In genomic region chr14:25489336-25490078, GRCm38 (mm10) we compare ENCODE assay signal across 10 mouse cellular contexts. TPM values are rescaled to one million over a fixed set of nuclear protein-coding genes. Genes with fewer than 3 reads are reported as not detected.
DNase-seq lines count a peak whose midpoint lies in the region; ATAC-seq and TF ChIP-seq lines count a peak whose summit lies in the region.
"Had no signal": no experiment of that assay in that cellular context is flagged by ENCODE, and none has a peak within 500 bp of the region (broad histone marks: within the 10 kb centered on the region; RNA-seq: fewer than 3 reads in every experiment).

No protein-coding gene starts in this region.

- peaks cover 74 to 99% of the 10 kb centered on the region in 2 experiments for H3K4me1 ChIP-seq in CH12.LX (ENCODE audit: control insufficient read depth in 1 of 2, insufficient read depth in 2 of 2)
- H3K4me1 ChIP-seq in liver, embryonic 12.5 days, result peaks cover 100% of the 10 kb centered on the region

- DNase-seq in gastrocnemius, adult 2 months, result peak; percentile 76
- no peak for DNase-seq in gastrocnemius, postnatal 14 days
- DNase-seq in CH12.LX (ENCODE audit: extremely low read depth), result no peak
- peak; percentile 71 to 81 for DNase-seq in cerebellum, postnatal 25 days
- DNase-seq in layer of hippocampus, adult 11-12 months (ENCODE audit: low spot score), result no peak
- DNase-seq in urinary bladder, postnatal 10 days (ENCODE audit: low spot score), result no peak
- no peak for DNase-seq in right cerebral cortex, postnatal 10 days (ENCODE audit: low spot score in 2 of 2)

- no peak for TF ChIP-seq POLR2A in CH12.LX (IDR thresholded peaks at IDR 0.05; ENCODE audit: low read depth, low read length)

- no peak for TF ChIP-seq CTCF in gastrocnemius, adult 2 months (IDR thresholded peaks at IDR 0.05)
- no peak for TF ChIP-seq CTCF in CH12.LX (conservative IDR thresholded peaks at IDR 0.05 in 1 of 2, IDR thresholded peaks at IDR 0.05 in 1 of 2; ENCODE audit: low read depth in 2 of 2, low read length in 2 of 2)

- intact Hi-C loops in gastrocnemius, adult 2 months (cut with DNase I), result no loop called here
- intact Hi-C loops in gastrocnemius, postnatal 14 days (cut with DNase I; ENCODE audit: low total_unique reads), result no loop called here

- peak overlapping the region; percentile 80; the same call in 1 of the 2 replicates for H3K4me2 ChIP-seq in CH12.LX (ENCODE audit: insufficient read depth, low read depth, poor library complexity, severe bottlenecking)
- no peak overlapping the region; the same call in 1 of the 2 replicates for H3K4me2 ChIP-seq in liver, embryonic 12.5 days
- H3K4me2 ChIP-seq: hindbrain, embryonic 15.5 days; neural tube, embryonic 12.5 days had no signal

- peak overlapping the region; percentile 97 for H3K27ac ChIP-seq in gastrocnemius, adult 2 months
- peak overlapping the region; percentile 100; the same call in 1 of the 2 replicates for H3K27ac ChIP-seq in CH12.LX (ENCODE audit: insufficient read depth, low read depth)
- H3K27ac ChIP-seq in liver, embryonic 12.5 days, result peak overlapping the region; percentile 72; the same call in 1 of the 2 replicates
- H3K27ac ChIP-seq: hindbrain, embryonic 15.5 days; neural tube, embryonic 12.5 days had no signal

- ATAC-seq in liver, embryonic 12.5 days, result no peak

- peaks cover 0 to 12% of the 10 kb centered on the region in 2 experiments for H3K36me3 ChIP-seq in CH12.LX (replicated peaks in 1 of 2; ENCODE audit: control insufficient read depth in 1 of 2, insufficient read depth in 1 of 2, low read length in 1 of 2)
- no peaks in the 10 kb centered on the region for H3K36me3 ChIP-seq in liver, embryonic 12.5 days
- H3K36me3 ChIP-seq: hindbrain, embryonic 15.5 days; neural tube, embryonic 12.5 days had no signal

- TF ChIP-seq EP300 in CH12.LX (IDR thresholded peaks at IDR 0.05; ENCODE audit: low read length), result no peak

- H3K9ac ChIP-seq in CH12.LX (ENCODE audit: insufficient read depth, low read depth), result peak overlapping the region; percentile 54; the same call in 1 of the 2 replicates
- H3K9ac ChIP-seq in liver, embryonic 12.5 days, result no peak overlapping the region
- H3K9ac ChIP-seq: hindbrain, embryonic 15.5 days; neural tube, embryonic 12.5 days had no signal

- in situ Hi-C loops in CH12.LX (cut with MboI; ENCODE audit: low pct_ligation_motif_present, low pct_unique_long_range_greater_than_20kb, low sequenced_read_pairs), result no loop called here

- H3K27me3 ChIP-seq in CH12.LX (replicated peaks), result no peaks in the 10 kb centered on the region
- H3K27me3 ChIP-seq in liver, embryonic 12.5 days (replicated peaks), result no peaks in the 10 kb centered on the region
- H3K27me3 ChIP-seq: hindbrain, embryonic 15.5 days; neural tube, embryonic 12.5 days had no signal

- TF ChIP-seq RAD21 in CH12.LX (IDR thresholded peaks at IDR 0.05; ENCODE audit: low read depth, low read length), result no peak

- H3K4me3 ChIP-seq in gastrocnemius, adult 2 months, result no peak overlapping the region
- H3K4me3 ChIP-seq in CH12.LX (replicated peaks in 1 of 3; ENCODE audit: low read depth in 2 of 3, low read length in 2 of 3, poor library complexity in 1 of 3), result no peak overlapping the region
- no peak overlapping the region for H3K4me3 ChIP-seq in liver, embryonic 12.5 days
- H3K4me3 ChIP-seq: hindbrain, embryonic 15.5 days; neural tube, embryonic 12.5 days had no signal

- dilution Hi-C loops in CH12.LX (cut with MboI; ENCODE audit: extremely low pct_ligation_motif_present, extremely low pct_unique_long_range_greater_than_20kb, low sequenced_read_pairs), result no loop called here

- WGBS in liver, embryonic 12.5 days (ENCODE audit: insufficient replicate concordance), result 75% methylated on average over 6 of the region's 6 CpGs

- peaks cover 36% of the 10 kb centered on the region for H3K79me2 ChIP-seq in CH12.LX (replicated peaks; ENCODE audit: control insufficient read depth, extremely low read depth, insufficient read depth, poor library complexity, severe bottlenecking)

- H3K9me3 ChIP-seq in CH12.LX (replicated peaks; ENCODE audit: low read length), result no peaks in the 10 kb centered on the region
- H3K9me3 ChIP-seq in liver, embryonic 12.5 days (replicated peaks), result no peaks in the 10 kb centered on the region
- H3K9me3 ChIP-seq: hindbrain, embryonic 15.5 days; neural tube, embryonic 12.5 days had no signal

TF ChIP-seq in CH12.LX, 34 proteins besides CTCF, POLR2A, EP300 and RAD21:
- TF ChIP-seq TCF12 (IDR thresholded peaks at IDR 0.05; ENCODE audit: low read depth, low read length), result no peak
- TF ChIP-seq MAX (IDR thresholded peaks at IDR 0.05; ENCODE audit: low read length), result no peak
- TF ChIP-seq ZNF384 (IDR thresholded peaks at IDR 0.05; ENCODE audit: low read depth, low read length), result no peak
- no peak for TF ChIP-seq ETS1 (conservative IDR thresholded peaks at IDR 0.05; ENCODE audit: low read depth, low read length)
- no peak for TF ChIP-seq SIN3A (IDR thresholded peaks at IDR 0.05; ENCODE audit: low read length)
- no peak for TF ChIP-seq JUN (IDR thresholded peaks at IDR 0.05; ENCODE audit: insufficient read depth, low read depth, low read length)
- TF ChIP-seq KAT2A (IDR thresholded peaks at IDR 0.05; ENCODE audit: insufficient replicate concordance, low read length), result no peak
- no peak for TF ChIP-seq MXI1 (IDR thresholded peaks at IDR 0.05; ENCODE audit: low read depth, low read length)
- no peak for TF ChIP-seq RCOR1 (conservative IDR thresholded peaks at IDR 0.05; ENCODE audit: low read depth, low read length)
- TF ChIP-seq USF1 (IDR thresholded peaks at IDR 0.05; ENCODE audit: low read depth, low read length), result no peak
- no peak for TF ChIP-seq MAFK (IDR thresholded peaks at IDR 0.05; ENCODE audit: insufficient replicate concordance, low read length)
- TF ChIP-seq GABPA (IDR thresholded peaks at IDR 0.05; ENCODE audit: insufficient replicate concordance, low read depth, low read length), result no peak
- TF ChIP-seq JUND (conservative IDR thresholded peaks at IDR 0.05; ENCODE audit: low read depth, low read length), result no peak
- TF ChIP-seq ELF1 (IDR thresholded peaks at IDR 0.05; ENCODE audit: low read depth, low read length), result no peak
- TF ChIP-seq BHLHE40 (IDR thresholded peaks at IDR 0.05; ENCODE audit: low read depth, low read length), result no peak
- TF ChIP-seq TBP (conservative IDR thresholded peaks at IDR 0.05; ENCODE audit: low read depth, low read length), result no peak
- no peak for TF ChIP-seq PAX5 (IDR thresholded peaks at IDR 0.05; ENCODE audit: low read length)
- no peak for TF ChIP-seq NRF1 (IDR thresholded peaks at IDR 0.05; ENCODE audit: low read depth, low read length)
- no peak for TF ChIP-seq MYC (IDR thresholded peaks at IDR 0.05; ENCODE audit: low read depth, low read length)

RNA-seq across cellular contexts. Expression of gene Zmiz1, which starts 30.5 kb away (rescaled TPM):
- total RNA-seq in gastrocnemius, adult 2 months (2021), result 10 to 100 TPM; 27.4 to 34.5 TPM
- total RNA-seq in gastrocnemius, postnatal 14 days (2021), result 10 to 100 TPM; 30.3 to 36.0 TPM
- total RNA-seq in CH12.LX (2012; rRNA removed) (9.6 and 11.1 TPM in 2 replicates), CH12.LX (2014; rRNA removed) (2.0 and 3.7 TPM in 2 replicates)
- 31.9 and 45.8 TPM in 2 replicates for polyA plus RNA-seq in CH12.LX (2012; ENCODE audit: insufficient read length, low read depth)
- polyA plus RNA-seq in liver, embryonic 12.5 days (2016; fragmentation: Nextera tagmentation; extraction: Ambion mirVana), result 9.1 and 10.2 TPM in 2 replicates

Comparison
In these comparisons a context has a peak if more than half of its experiments do, and no peak if none do; other contexts are left out.
1. DNase-seq: peak in gastrocnemius, adult 2 months (single experiment) and cerebellum, postnatal 25 days (2 of 2); none in gastrocnemius, postnatal 14 days (single experiment), CH12.LX (single experiment), layer of hippocampus, adult 11-12 months (single experiment), urinary bladder, postnatal 10 days (single experiment) and right cerebral cortex, postnatal 10 days (0 of 2).
2. Peak in every context shown above with its lines, with median percentiles within 50 percentile points of each other: H3K27ac ChIP-seq.